Mouse (Mus musculus): ENCODE measurements around the gene Tulp1.
"Not testable (repeated sequence)": the region's sequence is repeated elsewhere in the genome, so short reads cannot be mapped to it uniquely, and the experiment has no call there.

Gene Tulp1

GRCm38 (mm10) chr17:28340578-28340977 is 24.4 kb downstream of the Tulp1 start:
- no peak for DNase-seq (ENCODE audit: low spot score in 2 of 2)

- DNase-seq (ENCODE audit: low spot score in 2 of 2): no peak
Measured at GRCm38 (mm10) chr17:28337547-28337946, 27.5 kb downstream of the Tulp1 start.

DNA sequence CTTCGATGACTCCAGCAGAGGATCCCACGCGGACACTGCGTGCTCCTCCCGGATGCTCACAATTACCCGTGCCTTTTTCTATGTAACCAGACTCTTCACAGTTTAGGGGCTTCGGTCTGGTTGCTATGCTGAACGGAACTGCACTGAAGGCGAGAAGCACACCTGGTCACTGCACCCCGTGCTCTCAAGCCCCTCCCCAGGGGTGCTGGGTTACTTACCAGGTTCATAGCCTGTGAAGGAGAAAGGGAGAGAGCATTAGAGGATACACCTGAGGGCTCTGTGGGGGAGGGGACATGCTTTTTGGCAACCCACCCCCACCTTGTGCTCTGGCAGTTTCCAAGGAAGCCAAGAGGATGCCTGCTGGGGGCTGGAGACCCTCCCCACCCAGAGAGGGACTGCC is 29.8 kb downstream of the Tulp1 start:
- DNase-seq (ENCODE audit: low spot score in 2 of 2): no peak

- no peak for DNase-seq (ENCODE audit: low spot score in 2 of 2)
Measured at GRCm38 (mm10) chr17:28332915-28333546, 32.0 kb downstream of the Tulp1 start.

DNA sequence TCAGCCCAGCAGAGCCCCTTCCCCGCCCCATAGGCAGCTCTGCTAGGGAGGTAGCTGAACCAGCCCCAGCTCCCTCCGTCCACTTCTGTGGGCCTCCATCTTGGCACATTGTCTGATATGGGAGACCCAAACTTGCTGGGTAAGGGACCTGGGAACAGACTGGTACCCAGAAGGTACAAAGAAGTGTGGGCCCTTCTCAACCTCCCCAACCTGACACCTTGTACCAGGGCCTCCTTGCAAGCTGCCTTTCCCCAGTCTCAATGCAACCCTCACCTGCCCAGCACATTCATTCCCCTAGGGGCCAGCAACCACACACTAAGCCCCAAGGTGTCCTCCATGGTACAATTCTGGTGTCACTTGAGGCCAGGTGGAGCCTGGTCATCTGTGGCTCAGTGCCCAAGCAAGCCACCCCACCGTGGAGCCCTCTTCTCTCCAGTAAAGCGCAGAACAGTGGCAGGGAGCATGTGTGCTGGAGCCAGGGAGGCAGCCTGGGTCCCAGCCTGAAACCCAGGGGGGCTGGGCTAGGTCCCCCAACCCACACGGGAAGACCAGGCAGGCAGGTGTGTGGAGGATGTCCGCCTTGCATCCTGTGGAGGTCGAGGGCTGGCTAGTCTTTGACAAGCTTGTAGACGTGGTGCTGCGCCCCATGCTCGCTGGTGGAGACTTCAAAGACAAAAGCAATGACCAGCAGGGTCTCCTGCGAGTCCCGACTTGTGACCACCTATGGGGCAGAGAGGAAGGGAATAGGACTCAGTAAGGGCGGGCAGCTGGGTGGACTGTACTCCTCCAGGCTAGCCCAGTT is 32.7 kb downstream of the Tulp1 start:
- DNase-seq (ENCODE audit: low spot score in 2 of 2): no peak

GRCm38 (mm10) chr17:28331241-28332112 is 33.5 kb downstream of the Tulp1 start:
- DNase-seq (ENCODE audit: low spot score in 2 of 2): no peak

GRCm38 (mm10) chr17:28330590-28330989 is 34.4 kb downstream of the Tulp1 start:
- DNase-seq (ENCODE audit: low spot score in 2 of 2): not testable (repeated sequence)

- DNase-seq (ENCODE audit: low spot score in 2 of 2): no peak
Measured at GRCm38 (mm10) chr17:28330232-28330546, 34.8 kb downstream of the Tulp1 start.

- DNase-seq (ENCODE audit: low spot score in 2 of 2): no peak
Measured at GRCm38 (mm10) chr17:28329503-28330231, 35.4 kb downstream of the Tulp1 start.

- DNase-seq (ENCODE audit: low spot score in 2 of 2): no peak
Measured at GRCm38 (mm10) chr17:28328946-28329345, 36.1 kb downstream of the Tulp1 start.

DNA sequence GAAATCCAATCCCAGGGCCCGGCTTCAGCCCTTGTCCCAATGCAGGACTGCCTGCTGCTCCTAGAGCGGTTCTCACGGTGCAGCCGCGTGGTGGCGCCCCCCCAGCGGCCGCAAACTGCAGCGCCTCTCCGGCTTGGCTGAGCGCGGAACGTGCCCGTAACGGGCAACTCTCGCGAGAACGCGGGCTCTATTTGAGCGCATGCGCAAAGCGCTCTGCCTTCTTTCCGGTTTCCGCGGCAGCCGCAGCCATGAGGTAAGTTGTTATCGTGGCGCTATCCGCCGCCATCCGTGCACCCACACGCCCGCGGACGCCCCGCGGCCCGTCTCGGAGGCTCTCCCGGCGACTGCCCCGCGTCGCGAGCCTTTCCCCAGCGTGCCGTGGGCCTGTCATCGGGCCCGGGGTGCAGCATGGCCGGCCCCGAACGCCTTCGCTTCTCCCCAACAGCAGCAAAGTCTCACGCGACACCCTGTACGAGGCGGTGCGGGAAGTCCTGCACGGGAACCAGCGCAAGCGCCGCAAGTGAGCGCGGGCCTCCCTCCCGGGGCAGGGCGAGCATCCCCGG is 36.6 kb downstream of the Tulp1 start, which contains the start of gene Rpl10a:
Rpl10a (plus strand) TSS at position 106 of the 563 bp plus-strand sequence.
- DNase-seq (ENCODE audit: low spot score in 2 of 2): peak; percentile 98

DNA sequence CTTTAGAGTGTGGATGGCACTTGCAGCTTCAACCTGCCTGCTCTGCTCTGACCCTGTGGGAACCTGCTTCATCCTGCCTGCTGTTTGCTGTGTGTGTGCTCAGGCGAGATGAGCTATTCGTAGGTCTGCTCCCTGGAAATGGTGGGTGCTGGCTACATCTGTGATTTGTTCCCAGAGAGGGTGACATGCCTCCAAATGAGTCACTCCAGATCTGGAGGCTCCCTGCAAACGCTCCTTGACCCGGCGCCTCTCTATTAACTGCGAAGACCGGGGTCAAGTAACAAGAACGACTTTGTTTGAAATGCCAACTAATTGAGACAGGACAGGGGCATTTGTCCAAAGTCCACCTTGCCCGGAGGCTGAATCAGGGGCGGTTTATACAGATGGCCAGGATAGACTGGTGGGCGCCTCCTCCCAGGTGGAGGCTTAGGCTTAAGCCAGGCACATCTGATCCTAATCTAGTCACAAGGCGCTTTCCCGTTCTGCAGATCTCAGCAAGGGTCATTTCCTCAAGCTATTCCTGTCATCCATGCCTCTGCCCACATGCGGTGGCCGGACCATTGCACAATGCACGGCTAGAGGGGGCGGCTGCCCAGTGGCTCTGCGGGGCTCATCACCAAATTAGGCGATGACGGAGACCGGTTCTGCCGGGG is 37.2 kb downstream of the Tulp1 start:
- peak; percentile 58 to 65 for DNase-seq (ENCODE audit: low spot score in 2 of 2)

GRCm38 (mm10) chr17:28326951-28327350 is 38.1 kb downstream of the Tulp1 start:
- DNase-seq (ENCODE audit: low spot score in 2 of 2): no peak

DNA sequence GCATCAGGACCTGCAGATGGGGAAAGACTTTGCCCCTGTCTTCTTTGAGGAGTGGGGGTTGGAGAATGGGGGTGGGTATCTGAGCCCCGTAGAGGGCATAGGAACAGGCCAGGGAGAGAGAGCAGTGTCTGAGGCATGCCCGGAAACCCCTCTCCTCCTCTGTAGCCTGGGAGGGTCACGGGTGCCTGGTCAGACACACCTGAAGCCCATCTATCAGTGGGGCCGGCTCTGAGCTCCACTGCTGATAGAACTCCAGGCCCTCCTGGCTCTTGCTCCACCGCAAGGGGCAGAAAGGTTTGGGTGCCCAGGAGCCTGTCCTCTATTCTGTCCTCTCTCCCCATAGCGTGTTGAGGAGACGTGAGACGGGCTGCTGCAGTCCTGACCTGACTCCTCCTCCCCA is 39.3 kb downstream of the Tulp1 start:
- no peak for DNase-seq (ENCODE audit: low spot score in 2 of 2)

DNA sequence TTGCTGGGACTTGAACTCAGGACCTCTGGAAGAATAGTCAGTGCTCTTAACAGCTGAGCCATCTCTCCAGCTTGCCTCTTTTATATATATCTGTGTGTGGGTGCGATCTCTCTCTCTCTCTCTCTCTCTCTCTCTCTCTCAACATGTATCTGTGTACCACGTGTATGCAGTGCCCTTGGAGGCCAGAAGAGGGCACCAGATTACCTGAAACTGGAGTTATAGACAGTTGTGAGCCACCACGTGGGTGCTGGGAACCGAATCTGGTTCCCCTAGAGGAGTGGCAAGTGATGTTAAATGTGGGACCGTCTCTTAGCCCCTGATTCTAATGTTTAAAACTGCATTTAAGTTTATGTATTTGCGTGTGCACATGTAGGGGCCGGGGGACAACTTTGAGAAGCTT is 40.6 kb downstream of the Tulp1 start:
- not testable (repeated sequence) for DNase-seq (ENCODE audit: low spot score in 2 of 2)

DNA sequence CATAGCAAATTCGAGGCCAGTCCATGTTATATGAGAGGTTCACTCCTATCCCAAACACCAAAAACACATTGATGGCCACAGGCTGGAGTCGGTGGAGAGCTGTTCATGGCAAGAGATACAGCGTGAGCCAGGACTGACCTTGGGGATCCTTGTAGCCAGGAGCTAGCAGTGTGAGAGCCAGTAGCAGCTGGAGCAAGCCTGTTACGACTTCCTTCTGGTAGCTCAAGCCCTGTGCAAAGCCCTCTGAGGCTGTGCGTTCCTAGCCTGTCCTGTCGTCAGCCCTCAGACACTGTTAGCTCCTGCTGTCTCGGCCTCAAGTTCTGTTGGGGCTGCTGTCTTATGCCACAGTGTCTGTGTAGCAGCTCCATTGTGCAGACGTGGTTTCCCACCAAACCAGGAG is 41.2 kb downstream of the Tulp1 start:
- no peak for DNase-seq (ENCODE audit: low spot score in 2 of 2)

DNA sequence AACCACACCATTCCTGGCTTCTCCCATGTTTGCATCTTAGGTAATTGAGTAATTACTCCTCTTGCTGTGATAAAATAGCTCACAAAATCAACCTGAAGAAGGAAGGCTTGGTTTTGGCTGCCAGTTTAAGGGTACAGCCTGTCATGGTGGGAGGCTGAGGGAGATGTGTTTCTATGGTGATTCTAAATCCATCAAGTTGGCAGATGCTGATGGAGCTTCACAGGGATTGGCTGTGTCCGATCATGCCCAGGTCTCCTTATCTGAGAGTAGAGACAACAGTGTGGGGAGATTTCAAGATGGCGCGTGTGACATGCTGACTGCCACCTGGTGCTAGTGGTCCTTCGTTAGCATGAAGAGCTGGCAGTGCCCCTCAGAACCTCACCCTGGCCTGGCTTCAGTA is 43.3 kb downstream of the Tulp1 start:
- no peak for DNase-seq (ENCODE audit: low spot score in 2 of 2)

DNA sequence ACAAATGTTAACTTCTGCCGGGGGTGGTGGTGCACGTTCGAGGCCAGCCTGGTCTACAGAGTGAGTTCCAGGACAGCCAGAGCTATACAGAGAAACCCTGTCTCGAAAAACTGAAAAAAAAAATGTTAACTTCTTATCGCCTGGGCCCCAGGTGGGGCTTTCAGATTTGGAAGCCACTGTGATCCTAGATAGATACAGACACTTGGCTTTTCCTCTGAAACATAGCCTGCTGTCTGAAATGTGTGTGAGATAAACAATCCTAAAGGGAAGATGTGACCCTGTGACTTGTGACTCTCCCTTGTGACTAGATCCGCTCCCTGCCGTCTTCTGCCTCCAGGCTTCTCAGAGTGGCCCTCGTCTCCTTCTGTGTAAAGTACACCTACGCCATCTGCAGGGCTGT is 47.3 kb downstream of the Tulp1 start:
- DNase-seq (ENCODE audit: low spot score in 2 of 2): no peak

- DNase-seq (ENCODE audit: low spot score in 2 of 2): no peak
Measured at GRCm38 (mm10) chr17:28317091-28317490, 47.9 kb downstream of the Tulp1 start.

- no peak for DNase-seq (ENCODE audit: low spot score in 2 of 2)
Measured at GRCm38 (mm10) chr17:28316476-28316875, 48.5 kb downstream of the Tulp1 start.

- no peak for DNase-seq (ENCODE audit: low spot score in 2 of 2)
Measured at GRCm38 (mm10) chr17:28315611-28316160, 49.3 kb downstream of the Tulp1 start.

All from right cerebral cortex, adult 2 months (tissue).